Mouse (Mus musculus) cerebellum, adult 2 months (tissue): ENCODE data around the gene Syt2.

Source experiments
- CTCF ChIP-seq: fragments of 200-500 bp; IDR thresholded peaks from 2 replicates; pipeline ENCODE4 v1.5.1; 2011; ENCODE audit warnings: low read depth, mild to moderate bottlenecking, control low read depth, low read length, moderate library complexity, borderline replicate concordance; ENCODE audit not compliant: insufficient read depth
- POLR2A ChIP-seq: fragments of 200-500 bp; IDR thresholded peaks from 2 replicates; pipeline ENCODE4 v1.6.1; 2011; ENCODE audit warnings: low read length, control low read depth, borderline replicate concordance; ENCODE audit not compliant: insufficient read depth

- TF ChIP-seq POLR2A: no peak
- TF ChIP-seq CTCF: no peak
Measured at GRCm38 (mm10) chr1:134747236-134748174, 101.0 kb downstream of the Syt2 start.
